Mouse (Mus musculus): ENCODE data around the gene H2al1b.
"Not testable (repeated sequence)": the region's sequence is repeated elsewhere in the genome, so short reads cannot be mapped to it uniquely, and the experiment has no call there.

GRCm38 (mm10) chrX:11302132-11302531 is at the start of gene H2al1b:
- not testable (repeated sequence) for TF ChIP-seq GATA1 (IDR thresholded peaks at IDR 0.05; ENCODE audit: borderline replicate concordance, low read length); FLI1 (IDR thresholded peaks at IDR 0.05; ENCODE audit: low read length)
